Comparison of ENCODE assay signal across 11 mouse cellular contexts in genomic region chr6:113001719-113002118, GRCm38 (mm10). TPM values are rescaled to one million over a fixed set of nuclear protein-coding genes. Genes with fewer than 3 reads are reported as not detected.
DNase-seq lines count a peak whose midpoint lies in the region; ATAC-seq lines count a peak whose summit lies in the region.
"Had no signal": no experiment of that assay in that cellular context is flagged by ENCODE, and none has a peak within 500 bp of the region (broad histone marks: within the 10 kb centered on the region; RNA-seq: fewer than 3 reads in every experiment).

No protein-coding gene starts in this region.

- no peak for ATAC-seq in CD4-positive, CD25-positive, alpha-beta regulatory T cell, adult 4 months
- peak; percentile 54 for ATAC-seq in granulocyte monocyte progenitor cell, adult 5-6 weeks (replicated peaks; ENCODE audit: poor library complexity, severe bottlenecking)
- no peak for ATAC-seq in inflammation-experienced regulatory T-cells, adult 6 months

- peak; percentile 21 for DNase-seq in CD4-positive, CD25-positive, alpha-beta regulatory T cell, adult 2 months (ENCODE audit: low read depth, low spot score)
- DNase-seq in kidney, postnatal 36 days: peak; percentile 17 to 40
- no peak for DNase-seq in kidney, postnatal 4 days
- peak; percentile 35 for DNase-seq in 416B (ENCODE audit: low read depth)
- no peak for DNase-seq in right cerebral cortex, postnatal 25 days
- DNase-seq: adrenal gland, postnatal 25 days; forebrain, postnatal 0 days; gastrocnemius, postnatal 25 days had no signal

RNA-seq across cellular contexts. Expression of gene Thumpd3, which starts 44.3 kb away (rescaled TPM):
- polyA plus RNA-seq in CD4-positive, CD25-positive, alpha-beta regulatory T cell, adult 4 months (2017; shearing (Covaris generic)): 100 to 1,000 TPM in 1 of 2 experiments, 10 to 100 TPM in 1; 76.7 to 104 TPM
- total RNA-seq in granulocyte monocyte progenitor cell, adult 5-6 weeks (2014; fragmentation: Nextera tagmentation): 52.4 and 77.4 TPM in 2 replicates
- 51.5 and 73.9 TPM in 2 replicates for total RNA-seq in granulocyte monocyte progenitor cell, adult 5-6 weeks (2017)
- 100 to 1,000 TPM in 2 of 3 experiments, 10 to 100 TPM in 1; 89.0 to 121 (median 107) TPM for polyA plus RNA-seq in inflammation-experienced regulatory T-cells, adult 6 months (2017; shearing (Covaris generic))

RNA-seq across cellular contexts. Expression of gene Srgap3, which starts 54.7 kb away (rescaled TPM):
- under 1 TPM; 0.44 to 0.67 TPM for polyA plus RNA-seq in CD4-positive, CD25-positive, alpha-beta regulatory T cell, adult 4 months (2017; shearing (Covaris generic))
- total RNA-seq in granulocyte monocyte progenitor cell, adult 5-6 weeks (2014; fragmentation: Nextera tagmentation): 3.4 and 4.0 TPM in 2 replicates
- total RNA-seq in granulocyte monocyte progenitor cell, adult 5-6 weeks (2017): 0.88 and 1.8 TPM in 2 replicates
- under 1 TPM; 0.20 to 0.90 (median 0.68) TPM for polyA plus RNA-seq in inflammation-experienced regulatory T-cells, adult 6 months (2017; shearing (Covaris generic))

Comparison
In these comparisons a context has a peak if more than half of its experiments do, and no peak if none do; other contexts are left out.
1. DNase-seq: peak in CD4-positive, CD25-positive, alpha-beta regulatory T cell, adult 2 months (single experiment), kidney, postnatal 36 days (2 of 2) and 416B (single experiment); none in kidney, postnatal 4 days (0 of 2) and right cerebral cortex, postnatal 25 days (single experiment).